Mouse (Mus musculus) kidney, embryonic 14.5 days (tissue): Measurements from ENCODE around the gene Cfap44. TPM values are rescaled to one million over a fixed set of nuclear protein-coding genes. Genes with fewer than 3 reads are reported as not detected.
"Not testable (repeated sequence)": the region's sequence is repeated elsewhere in the genome, so short reads cannot be mapped to it uniquely, and the experiment has no call there.

Experiments
- ATAC-seq: fragments of 200-750 bp; cut with Nextera tagmentation; 2 replicates; pipeline ENCODE4 v1.8.0; 2017; ENCODE audit warnings: moderate number of reproducible peaks, mild to moderate bottlenecking, moderate TSS enrichment, moderate library complexity; ENCODE audit not compliant: low FRiP score, low TSS enrichment
- H3K27ac ChIP-seq: fragments of 300-500 bp; sonication (generic); 2 replicates; pipeline ENCODE4 v1.5.1; 2014; ENCODE audit warnings: low read depth, mild to moderate bottlenecking, low read length, moderate library complexity, mixed read lengths
- H3K27me3 ChIP-seq: fragments of 300-500 bp; sonication (generic); 2 replicates; pipeline ENCODE4 v1.6.1; 2014; ENCODE audit warnings: mild to moderate bottlenecking, low read length; ENCODE audit not compliant: control insufficient read depth, insufficient read depth
- H3K36me3 ChIP-seq: fragments of 300-500 bp; sonication (generic); 2 replicates; pipeline ENCODE4 v1.6.1; 2014; ENCODE audit warnings: low read length, mixed read lengths; ENCODE audit not compliant: control insufficient read depth, insufficient read depth
- H3K4me1 ChIP-seq: fragments of 300-500 bp; sonication (generic); 2 replicates; pipeline ENCODE4 v1.6.1; 2014; ENCODE audit warnings: low read length, mixed read lengths; ENCODE audit not compliant: control insufficient read depth, insufficient read depth
- H3K4me2 ChIP-seq: fragments of 300-500 bp; sonication (generic); replicated peaks from 2 replicates; pipeline ENCODE4 v1.6.1; 2014; ENCODE audit warnings: low read depth, mild to moderate bottlenecking, low read length
- H3K4me3 ChIP-seq: fragments of 300-500 bp; sonication (generic); 2 replicates; pipeline ENCODE4 v1.5.1; 2014; ENCODE audit warnings: mild to moderate bottlenecking, low read length
- H3K9ac ChIP-seq: fragments of 300-500 bp; sonication (generic); 2 replicates; pipeline ENCODE4 v1.6.1; 2014; ENCODE audit warnings: low read depth, mild to moderate bottlenecking, low read length, moderate library complexity
- H3K9me3 ChIP-seq: fragments of 300-500 bp; sonication (generic); 2 replicates; pipeline ENCODE4 v1.6.1; 2016; ENCODE audit warnings: low read length; ENCODE audit not compliant: control insufficient read depth
- WGBS: fragments of 180-500 bp; shearing (Covaris S2); extraction: QIAGEN DNeasy Blood & Tissue Kit; methylation state at CpG from one replicate; pipeline ENCODE4 v1.1.7; 2014; 5-methylcytosine and 5-hydroxymethylcytosine counted together
- polyA plus RNA-seq: library from polyadenylated mRNA; unstranded; fragments of >200 nt; fragmentation: Nextera tagmentation; extraction: Ambion mirVana; gene quantifications from 2 replicates; pipeline ENCODE4 v1.2.1, GENCODE M21; 2014

Cfap44 gene
- polyA plus RNA-seq, 1 experiment from 2014 or later = 0.46 TPM

DNA sequence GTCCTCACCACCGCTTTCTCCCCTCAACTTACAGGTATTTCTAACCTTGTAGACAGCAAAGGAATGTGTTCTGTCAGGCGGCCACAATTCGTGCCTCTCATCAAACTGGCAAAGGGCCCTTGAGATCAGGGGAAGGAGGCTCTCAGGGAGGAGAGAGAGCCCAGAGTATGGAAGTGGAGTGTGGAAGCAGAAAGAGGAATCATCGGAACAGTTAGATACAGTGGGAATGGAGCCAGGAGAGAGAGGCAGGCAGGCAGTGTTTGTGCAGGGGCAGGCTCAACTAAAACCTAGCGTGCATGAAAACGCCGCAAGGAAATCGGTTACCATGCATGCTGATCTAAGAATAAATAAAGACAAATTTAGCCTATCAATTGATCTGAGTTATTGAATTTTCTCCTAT is 23.0 kb downstream of the Cfap44 start:
- no peak for ATAC-seq
- no peaks in the 10 kb centered on the region for H3K4me1 ChIP-seq
- H3K36me3 ChIP-seq = no peaks in the 10 kb centered on the region
- H3K9ac ChIP-seq = no peak overlapping the region
- H3K27me3 ChIP-seq = no peaks in the 10 kb centered on the region
- WGBS = 78% methylated on average over 8 of the region's 8 CpGs
- no peak overlapping the region for H3K4me2 ChIP-seq
- H3K27ac ChIP-seq = no peak overlapping the region
- no peak overlapping the region for H3K4me3 ChIP-seq
- no peaks in the 10 kb centered on the region for H3K9me3 ChIP-seq

GRCm38 (mm10) chr16:44421735-44422134 is 27.1 kb downstream of the Cfap44 start:
- Histone ChIP-seq H3K27me3 (no peaks in the 10 kb centered on the region), H3K4me1 (no peaks in the 10 kb centered on the region), H3K4me3 (no peak overlapping the region), H3K4me2 (no peak overlapping the region), H3K27ac (no peak overlapping the region), H3K36me3 (no peaks in the 10 kb centered on the region), H3K9me3 (no peaks in the 10 kb centered on the region), H3K9ac (no peak overlapping the region)
- no peak for ATAC-seq
- WGBS = 82% methylated on average over 8 of the region's 8 CpGs

DNA sequence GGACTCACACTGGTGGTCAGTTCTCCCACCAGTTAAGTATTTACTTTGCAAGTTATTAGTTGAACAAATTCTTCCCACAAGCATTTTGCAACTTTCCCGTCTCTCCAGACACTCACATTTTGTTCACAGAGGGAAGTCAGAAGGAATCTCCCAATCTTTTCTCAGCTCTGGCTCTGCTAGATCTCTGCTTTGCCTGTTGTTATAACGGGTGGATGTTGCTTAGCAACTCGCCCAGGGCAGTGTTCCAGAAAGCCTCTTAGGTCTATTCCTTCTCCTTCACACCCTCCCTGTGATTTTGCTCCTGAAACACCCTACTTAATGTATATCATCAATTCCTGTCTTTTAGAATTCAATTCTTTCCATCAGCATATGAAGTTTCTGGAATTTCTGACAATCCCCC is 28.9 kb downstream of the Cfap44 start:
- no peak overlapping the region for H3K4me3 ChIP-seq
- no peak overlapping the region for H3K27ac ChIP-seq
- H3K9ac ChIP-seq = no peak overlapping the region
- H3K9me3 ChIP-seq = no peaks in the 10 kb centered on the region
- no peaks in the 10 kb centered on the region for H3K36me3 ChIP-seq
- ATAC-seq = no peak
- H3K4me1 ChIP-seq = no peaks in the 10 kb centered on the region
- 49% methylated on average over 3 of the region's 3 CpGs for WGBS
- no peaks in the 10 kb centered on the region for H3K27me3 ChIP-seq
- no peak overlapping the region for H3K4me2 ChIP-seq

DNA sequence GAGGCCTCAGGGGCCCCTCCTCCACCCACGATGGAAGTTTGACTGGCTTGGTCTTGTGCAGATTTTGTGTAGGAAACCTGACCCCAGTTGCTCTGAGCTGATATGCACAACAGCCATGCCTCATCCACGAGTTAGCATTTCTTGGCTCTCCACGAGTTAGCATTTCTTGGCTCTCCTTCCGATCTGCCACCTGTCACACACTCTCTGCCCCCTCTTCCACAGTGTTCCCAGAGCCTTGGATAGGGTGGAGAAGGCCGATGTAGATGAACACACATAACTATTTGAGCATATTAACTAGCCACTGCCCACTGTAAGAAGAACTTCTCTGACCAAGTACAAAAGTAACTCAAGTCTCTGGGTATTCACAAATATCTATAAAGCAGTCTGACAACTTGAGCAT is 33.9 kb downstream of the Cfap44 start:
- Histone ChIP-seq H3K4me1 (no peaks in the 10 kb centered on the region), H3K27ac (no peak overlapping the region), H3K4me3 (no peak overlapping the region), H3K9me3 (no peaks in the 10 kb centered on the region), H3K4me2 (no peak overlapping the region), H3K9ac (no peak overlapping the region), H3K36me3 (no peaks in the 10 kb centered on the region), H3K27me3 (no peaks in the 10 kb centered on the region)
- WGBS = 77% methylated on average over 5 of the region's 5 CpGs
- ATAC-seq = no peak

- H3K9me3 ChIP-seq = no peaks in the 10 kb centered on the region
- H3K27ac ChIP-seq = no peak overlapping the region
- H3K4me3 ChIP-seq = no peak overlapping the region
- no peak overlapping the region for H3K4me2 ChIP-seq
- H3K27me3 ChIP-seq = no peaks in the 10 kb centered on the region
- no peaks in the 10 kb centered on the region for H3K4me1 ChIP-seq
- H3K36me3 ChIP-seq = no peaks in the 10 kb centered on the region
- ATAC-seq = no peak
- 78% methylated on average over 7 of the region's 7 CpGs for WGBS
- H3K9ac ChIP-seq = no peak overlapping the region
These were observed 35.4 kb downstream of the Cfap44 start for GRCm38 (mm10) chr16:44430021-44430420.

DNA sequence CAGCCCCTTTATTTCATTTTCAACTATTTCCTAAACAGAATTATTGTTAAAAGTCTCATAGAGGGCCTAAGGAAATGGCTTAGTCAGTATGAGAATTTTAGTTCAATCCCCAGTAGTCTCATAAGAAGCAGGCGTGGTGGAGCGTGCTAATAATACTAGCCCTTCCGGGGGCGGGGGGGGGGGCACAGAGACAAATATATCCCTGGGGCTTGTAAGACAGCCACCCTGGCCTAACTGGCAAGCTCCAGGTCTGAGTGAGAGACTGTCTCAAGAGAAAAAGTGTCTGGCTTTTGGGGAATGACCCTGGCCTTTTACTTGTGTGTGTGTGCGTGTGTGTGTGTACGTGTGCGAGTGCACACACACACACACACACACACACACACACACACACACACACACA is 40.3 kb downstream of the Cfap44 start:
- WGBS = 82% methylated on average over 7 of the region's 7 CpGs
- Histone ChIP-seq H3K9me3 (no peaks in the 10 kb centered on the region), H3K9ac (no peak overlapping the region), H3K4me1 (no peaks in the 10 kb centered on the region), H3K27ac (no peak overlapping the region), H3K36me3 (no peaks in the 10 kb centered on the region), H3K27me3 (no peaks in the 10 kb centered on the region), H3K4me2 (no peak overlapping the region), H3K4me3 (no peak overlapping the region)
- no peak for ATAC-seq

DNA sequence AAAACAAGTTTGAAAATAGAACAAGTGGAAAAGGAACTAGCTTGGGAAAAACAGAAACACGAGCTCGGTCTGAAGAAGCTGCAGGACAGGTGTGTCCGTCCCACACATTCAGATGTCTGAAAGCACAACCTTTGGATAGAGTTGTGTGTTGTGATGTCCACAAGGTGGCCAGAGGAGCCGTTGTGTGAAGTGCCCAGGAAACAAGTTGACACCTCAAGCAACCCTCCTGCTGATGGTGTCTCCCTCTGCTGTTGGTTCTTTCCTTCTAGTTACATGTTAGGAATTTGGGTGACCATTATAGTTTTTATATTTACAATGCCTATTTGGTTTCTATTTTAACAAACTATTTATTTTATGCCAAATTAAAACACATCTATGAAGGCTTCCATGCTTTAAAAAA is 40.9 kb downstream of the Cfap44 start:
- H3K9ac ChIP-seq = no peak overlapping the region

GRCm38 (mm10) chr16:44441913-44442312 is 47.3 kb downstream of the Cfap44 start:
- not testable (repeated sequence) for H3K9me3 ChIP-seq, H3K27ac ChIP-seq, H3K4me1 ChIP-seq, H3K36me3 ChIP-seq, ATAC-seq, H3K27me3 ChIP-seq, H3K9ac ChIP-seq, H3K4me3 ChIP-seq, H3K4me2 ChIP-seq
- 97% methylated on average over 15 of the region's 15 CpGs for WGBS

More for the DNA sequence above, 40.9 kb downstream of the Cfap44 start:
- Histone ChIP-seq H3K4me2 (no peak overlapping the region), H3K27me3 (no peaks in the 10 kb centered on the region), H3K36me3 (no peaks in the 10 kb centered on the region), H3K9me3 (no peaks in the 10 kb centered on the region), H3K27ac (no peak overlapping the region), H3K4me1 (no peaks in the 10 kb centered on the region), H3K4me3 (no peak overlapping the region)
- ATAC-seq = no peak
- WGBS = 53% methylated on average over 4 of the region's 4 CpGs

DNA sequence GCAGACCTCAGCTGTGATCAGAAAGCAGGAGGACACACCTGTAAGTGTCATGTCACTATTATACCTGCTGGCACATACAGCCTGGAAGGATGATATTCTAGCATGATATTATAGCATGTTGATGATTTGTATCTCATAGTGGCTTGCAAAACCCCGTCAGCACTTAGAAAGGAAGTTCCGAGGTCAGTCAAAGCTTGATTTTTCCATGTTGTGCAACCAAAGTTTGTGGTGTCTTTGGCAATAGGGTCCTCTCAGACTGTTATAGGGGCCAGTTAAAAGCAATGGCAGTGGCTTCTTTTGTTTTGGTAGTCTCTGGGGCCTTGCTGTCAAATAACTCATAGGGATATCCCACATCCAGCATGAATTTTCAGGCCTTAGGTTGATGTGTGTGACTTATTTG is 63.3 kb downstream of the Cfap44 start:
- Histone ChIP-seq H3K27ac (no peak overlapping the region), H3K4me2 (no peak overlapping the region), H3K4me1 (no peaks in the 10 kb centered on the region), H3K9ac (no peak overlapping the region), H3K9me3 (no peaks in the 10 kb centered on the region), H3K4me3 (no peak overlapping the region), H3K27me3 (no peaks in the 10 kb centered on the region), H3K36me3 (no peaks in the 10 kb centered on the region)
- no peak for ATAC-seq
- 91% methylated on average over 2 of the region's 2 CpGs for WGBS

GRCm38 (mm10) chr16:44458826-44459225 is 64.2 kb downstream of the Cfap44 start:
- no peaks in the 10 kb centered on the region for H3K4me1 ChIP-seq
- no peak for ATAC-seq
- no peaks in the 10 kb centered on the region for H3K36me3 ChIP-seq
- WGBS = 93% methylated on average over 2 of the region's 2 CpGs
- H3K9me3 ChIP-seq = no peaks in the 10 kb centered on the region
- H3K27ac ChIP-seq = no peak overlapping the region
- H3K4me3 ChIP-seq = no peak overlapping the region
- no peak overlapping the region for H3K4me2 ChIP-seq
- H3K27me3 ChIP-seq = no peaks in the 10 kb centered on the region
- no peak overlapping the region for H3K9ac ChIP-seq
